Mouse (Mus musculus): Measurements from ENCODE around the gene Ltc4s.

Ltc4s gene

DNA sequence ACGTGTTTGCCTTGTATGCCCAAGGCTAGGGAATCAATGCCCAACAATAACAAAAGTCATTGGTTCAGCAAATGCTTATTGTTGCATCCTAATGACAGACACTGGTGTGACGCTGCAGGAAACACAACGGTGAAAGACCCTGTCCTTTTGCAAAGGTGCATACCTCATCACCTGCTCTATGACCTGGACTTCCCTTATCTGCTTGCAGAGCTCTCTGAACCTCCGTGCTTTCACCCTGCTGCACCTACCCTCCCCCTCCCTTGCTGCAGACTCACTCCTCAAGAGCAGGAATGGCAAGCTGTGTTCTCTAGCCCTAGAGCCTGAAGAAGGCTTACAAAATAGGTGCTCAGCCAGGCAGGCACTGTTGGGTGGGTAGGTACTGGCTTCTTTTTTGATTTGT lies 43.6 kb downstream of the Ltc4s start:
- no peak for DNase-seq

DNA sequence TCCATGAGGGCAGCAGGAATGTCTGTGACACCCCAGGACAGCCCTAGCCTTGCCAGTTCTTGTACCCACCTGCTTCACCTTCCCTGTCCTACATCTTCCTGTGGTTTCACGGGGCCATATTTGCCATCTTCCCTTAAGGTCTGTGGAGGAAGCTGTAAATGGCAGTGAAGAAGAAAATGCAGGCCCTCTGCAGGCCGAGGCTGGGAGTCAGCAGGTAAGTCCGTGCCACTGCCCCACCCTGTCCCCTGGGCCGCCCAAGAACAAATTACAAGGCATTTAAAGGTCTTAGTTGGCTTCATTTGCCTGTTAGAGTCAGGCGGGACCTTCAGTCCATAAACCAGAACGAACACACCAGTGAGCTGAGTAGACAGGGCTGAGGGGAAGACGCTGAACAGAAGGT lies 44.3 kb downstream of the Ltc4s start:
- no peak for DNase-seq

DNA sequence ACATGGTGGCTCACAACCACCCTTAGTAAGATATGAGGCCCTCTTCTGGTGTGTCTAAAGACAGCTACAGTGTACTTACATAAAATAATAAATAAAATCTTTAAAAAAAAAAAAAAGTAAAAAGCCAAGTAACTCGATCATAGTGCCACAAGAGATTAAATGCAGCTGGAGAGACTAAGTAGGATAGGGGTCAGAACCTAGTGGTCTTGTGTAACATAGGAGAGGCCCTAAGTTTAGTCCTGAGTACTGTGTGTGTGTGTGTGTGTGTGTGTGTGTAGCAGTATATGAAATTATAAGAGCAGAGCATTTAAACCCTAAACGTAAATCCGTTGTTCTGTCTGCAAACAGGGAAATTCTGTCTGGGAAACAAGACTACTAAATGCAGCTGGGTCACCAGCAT lies 46.1 kb downstream of the Ltc4s start:
- DNase-seq: no peak

DNA sequence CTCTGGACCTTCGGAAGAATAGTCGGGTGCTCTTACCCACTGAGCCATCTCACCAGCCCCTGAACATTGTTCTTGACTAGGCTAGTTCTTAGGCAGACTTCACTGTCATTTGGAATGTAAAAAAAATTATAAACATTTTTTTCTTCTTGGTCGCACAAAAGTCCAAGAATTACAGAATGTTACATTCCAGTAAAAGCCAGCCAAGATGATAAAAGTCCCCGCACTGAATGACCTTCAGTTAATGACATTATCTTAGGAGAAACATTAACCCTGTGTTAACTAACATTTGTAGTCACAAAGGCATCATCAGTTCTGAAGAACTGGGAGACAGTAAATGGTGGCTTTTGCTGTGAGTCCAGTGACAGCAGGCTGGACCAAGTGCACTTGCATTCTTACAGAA lies 48.1 kb downstream of the Ltc4s start:
- no peak for DNase-seq

DNA sequence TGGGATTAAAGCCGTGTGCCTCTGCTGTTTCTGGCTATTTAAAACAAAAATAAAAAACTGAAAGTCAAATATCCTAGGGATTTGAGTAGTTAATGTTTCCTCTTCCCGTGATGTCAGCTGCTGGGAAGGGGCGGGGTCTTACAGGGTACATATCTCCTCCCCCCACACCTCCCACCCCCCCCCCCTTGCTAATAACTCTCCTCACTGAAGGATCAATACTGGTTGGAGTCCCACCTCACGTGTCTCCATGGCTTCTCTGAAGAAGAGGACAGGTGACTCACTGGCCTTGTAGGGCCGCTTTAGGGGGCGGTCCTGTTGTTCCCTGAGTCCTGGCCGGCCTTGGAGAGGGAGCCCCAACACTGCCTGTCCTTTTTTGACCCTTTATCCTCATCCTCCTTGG lies 49.7 kb downstream of the Ltc4s start:
- DNase-seq: no peak
